Comparison of ENCODE assay signal across 28 mouse cellular contexts in genomic region chr9:100534686-100535085, GRCm38 (mm10). TPM values are rescaled to one million over a fixed set of nuclear protein-coding genes. Genes with fewer than 3 reads are reported as not detected.
"Had no signal": no experiment of that assay in that cellular context is flagged by ENCODE, and none has a peak within 500 bp of the region (broad histone marks: within the 10 kb centered on the region; RNA-seq: fewer than 3 reads in every experiment).

No protein-coding gene starts in this region.

- H3K4me1 ChIP-seq: embryonic facial prominence, embryonic 10.5 days; embryonic facial prominence, embryonic 12.5 days; embryonic facial prominence, embryonic 13.5 days; forebrain, embryonic 10.5 days; forebrain, embryonic 12.5 days; forebrain, embryonic 15.5 days had no signal

- H3K9me3 ChIP-seq: embryonic facial prominence, embryonic 10.5 days; embryonic facial prominence, embryonic 12.5 days; embryonic facial prominence, embryonic 13.5 days; embryonic facial prominence, embryonic 15.5 days; forebrain, embryonic 10.5 days; forebrain, embryonic 12.5 days; forebrain, embryonic 15.5 days had no signal

- H3K4me3 ChIP-seq: embryonic facial prominence, embryonic 10.5 days; embryonic facial prominence, embryonic 12.5 days; embryonic facial prominence, embryonic 13.5 days; embryonic facial prominence, embryonic 15.5 days; erythroblast, embryonic 14.5 days; forebrain, embryonic 10.5 days; forebrain, embryonic 12.5 days; forebrain, embryonic 13.5 days; forebrain, embryonic 15.5 days; gastrocnemius, adult 2 months; heart, adult 2 months had no signal

- H3K27me3 ChIP-seq: embryonic facial prominence, embryonic 12.5 days; embryonic facial prominence, embryonic 13.5 days; embryonic facial prominence, embryonic 15.5 days; forebrain, embryonic 12.5 days; forebrain, embryonic 13.5 days; forebrain, embryonic 15.5 days had no signal

- H3K36me3 ChIP-seq: embryonic facial prominence, embryonic 10.5 days; embryonic facial prominence, embryonic 12.5 days; embryonic facial prominence, embryonic 13.5 days; embryonic facial prominence, embryonic 15.5 days; forebrain, embryonic 12.5 days; forebrain, embryonic 15.5 days had no signal

- DNase-seq: cerebellum, adult 9-10 months; cerebellum, adult 9-11 months; cerebellum, postnatal 10 days; cerebellum, postnatal 14 days; cerebellum, postnatal 25 days; cerebellum, postnatal 36 days; embryo, embryonic 11 days; forebrain, postnatal 0 days; gastrocnemius, adult 2 months; gastrocnemius, postnatal 10 days; gastrocnemius, postnatal 14 days; gastrocnemius, postnatal 25 days; gastrocnemius, postnatal 36 days; heart, adult 11 months; heart, adult 18-20 months; heart, adult 2 months had no signal

- H3K27ac ChIP-seq: embryonic facial prominence, embryonic 10.5 days; embryonic facial prominence, embryonic 12.5 days; embryonic facial prominence, embryonic 13.5 days; embryonic facial prominence, embryonic 15.5 days; forebrain, embryonic 10.5 days; forebrain, embryonic 12.5 days; forebrain, embryonic 13.5 days; forebrain, embryonic 15.5 days; gastrocnemius, adult 2 months; heart, adult 2 months had no signal

- ATAC-seq: forebrain, embryonic 13.5 days; forebrain, embryonic 14.5 days; forebrain, embryonic 15.5 days; forebrain, embryonic 16.5 days; forebrain, postnatal 0 days had no signal

- H3K9ac ChIP-seq: embryonic facial prominence, embryonic 12.5 days; embryonic facial prominence, embryonic 13.5 days; embryonic facial prominence, embryonic 15.5 days; forebrain, embryonic 12.5 days; forebrain, embryonic 13.5 days; forebrain, embryonic 15.5 days; forebrain, postnatal 0 days had no signal

RNA-seq across cellular contexts. Expression of gene Slc35g2, which starts 36.2 kb away (rescaled TPM):
- total RNA-seq: common myeloid progenitor, adult 5-6 weeks had no signal
- polyA plus RNA-seq: erythroblast, embryonic 14.5 days had no signal
